Mouse (Mus musculus) heart, embryonic 11.5 days (tissue): ENCODE measurements around the gene Lrrfip2. TPM values are rescaled to one million over a fixed set of nuclear protein-coding genes. Genes with fewer than 3 reads are reported as not detected.

Experiments used
- ATAC-seq: fragments of 200-750 bp; cut with Nextera tagmentation; replicated peaks from 2 replicates; pipeline ENCODE4 v1.8.0; 2017; ENCODE audit warnings: moderate library complexity; ENCODE audit not compliant: insufficient number of reproducible peaks, low FRiP score, low TSS enrichment
- H3K27ac ChIP-seq: fragments of 300-500 bp; sonication (generic); 2 replicates; pipeline ENCODE4 v1.5.1; 2014; ENCODE audit warnings: mild to moderate bottlenecking, low read depth, low read length
- H3K27me3 ChIP-seq: fragments of 300-500 bp; sonication (generic); 2 replicates; pipeline ENCODE4 v1.6.1; 2014; ENCODE audit warnings: mild to moderate bottlenecking, low read length, mixed read lengths; ENCODE audit not compliant: control insufficient read depth, insufficient read depth
- H3K36me3 ChIP-seq: fragments of 300-500 bp; sonication (generic); 2 replicates; pipeline ENCODE4 v1.6.1; 2014; ENCODE audit warnings: mild to moderate bottlenecking, low read length, moderate library complexity, mixed read lengths; ENCODE audit not compliant: control insufficient read depth, insufficient read depth
- H3K4me1 ChIP-seq: fragments of 300-500 bp; sonication (generic); 2 replicates; pipeline ENCODE4 v1.6.1; 2014; ENCODE audit warnings: low read length; ENCODE audit not compliant: control insufficient read depth, insufficient read depth
- H3K4me2 ChIP-seq: fragments of 300-500 bp; sonication (generic); 2 replicates; pipeline ENCODE4 v1.6.1; 2014; ENCODE audit warnings: mild to moderate bottlenecking, moderate library complexity
- H3K4me3 ChIP-seq: fragments of 300-500 bp; sonication (generic); 2 replicates; pipeline ENCODE4 v1.5.1; 2014; ENCODE audit warnings: low read depth, low read length
- H3K9ac ChIP-seq: fragments of 300-500 bp; sonication (generic); 2 replicates; pipeline ENCODE4 v1.6.1; 2014; ENCODE audit warnings: mild to moderate bottlenecking, low read depth, low read length, moderate library complexity
- H3K9me3 ChIP-seq: fragments of 300-500 bp; sonication (generic); replicated peaks from 2 replicates; pipeline ENCODE4 v1.6.1; 2016; ENCODE audit warnings: low read length; ENCODE audit not compliant: control insufficient read depth
- WGBS: fragments of 180-500 bp; shearing (Covaris S2); extraction: QIAGEN DNeasy Blood & Tissue Kit; methylation state at CpG from one replicate; pipeline ENCODE4 v1.1.7; 2014; ENCODE audit not compliant: insufficient replicate concordance; 5-methylcytosine and 5-hydroxymethylcytosine counted together
- polyA plus RNA-seq: library from polyadenylated mRNA; unstranded; fragments of >200 nt; fragmentation: Nextera tagmentation; extraction: Ambion mirVana; gene quantifications from 2 replicates; pipeline ENCODE4 v1.2.1, GENCODE M21; 2014

Gene Lrrfip2
- polyA plus RNA-seq, 1 experiment from 2014 or later, result 51.9 TPM

DNA sequence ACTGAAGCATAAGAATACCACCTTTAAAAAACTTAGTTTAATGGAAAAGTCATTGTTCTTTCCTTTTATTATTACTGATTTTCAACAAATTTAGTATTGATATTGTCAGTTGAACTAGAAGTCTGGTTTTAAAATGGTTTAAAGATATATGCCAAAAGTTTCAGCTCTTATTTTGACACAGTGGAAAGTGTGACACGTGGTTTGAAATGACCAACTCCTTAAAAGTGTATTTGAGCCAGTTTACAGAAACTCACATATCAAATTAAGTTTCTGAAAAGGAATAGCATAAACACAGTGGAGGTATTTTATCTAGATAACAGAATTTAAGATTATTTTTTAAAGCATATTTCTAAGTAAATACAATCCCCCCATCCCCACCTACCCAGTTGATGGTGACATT, 156.6 kb downstream of the Lrrfip2 start:
- 79% methylated on average over 1 of the region's 1 CpGs for WGBS
- H3K9ac ChIP-seq, result no peak overlapping the region
- H3K36me3 ChIP-seq, result 0 out of 2 replicates have a peak, but pooled peaks cover 3% of the 10 kb centered on the region
- H3K4me1 ChIP-seq, result peaks cover 30% of the 10 kb centered on the region
- ATAC-seq, result no peak
- H3K9me3 ChIP-seq, result no peaks in the 10 kb centered on the region
- peak overlapping the region; percentile 83 for H3K4me2 ChIP-seq
- H3K27ac ChIP-seq, result no peak overlapping the region
- no peaks in the 10 kb centered on the region for H3K27me3 ChIP-seq
- H3K4me3 ChIP-seq, result peak overlapping the region; percentile 75

DNA sequence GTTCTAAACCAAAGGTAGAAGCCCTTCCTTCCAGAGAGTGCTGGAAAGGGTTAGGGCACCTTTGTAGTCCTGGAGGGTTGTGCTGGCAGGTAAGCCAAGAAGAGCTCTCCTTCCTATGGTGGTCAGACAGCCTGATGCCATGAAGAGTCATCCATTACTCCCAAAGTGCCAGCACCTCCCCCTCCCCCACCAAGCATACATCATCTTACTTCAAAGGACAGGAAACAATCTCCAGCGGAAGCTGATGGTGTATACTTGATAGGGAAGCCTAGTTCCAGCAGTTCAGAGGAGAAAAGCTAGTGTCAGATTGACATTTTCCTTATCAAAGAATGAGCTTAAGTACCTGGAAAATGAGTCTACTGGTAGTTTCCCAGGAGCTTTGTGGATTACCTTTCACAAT, 157.8 kb downstream of the Lrrfip2 start:
- 20% methylated on average over 1 of the region's 1 CpGs for WGBS
- Histone ChIP-seq H3K27me3 (no peaks in the 10 kb centered on the region), H3K4me3 (0 out of 2 replicates have a peak overlapping the region, but pooled peaks have one; percentile 11), H3K4me2 (peak overlapping the region; percentile 83), H3K9me3 (no peaks in the 10 kb centered on the region), H3K4me1 (peaks cover 28% of the 10 kb centered on the region), H3K36me3 (0 out of 2 replicates have a peak, but pooled peaks cover 4% of the 10 kb centered on the region), H3K9ac (no peak overlapping the region), H3K27ac (no peak overlapping the region)
- ATAC-seq, result no peak

Other genes with a start within 250 kb of the Lrrfip2 start
- gene Als2cl, start 237.7 kb upstream of the Lrrfip2 start, polyA plus RNA-seq, result 0.64 and 1.7 TPM in 2 replicates
- gene Tmie, start 237.5 kb upstream of the Lrrfip2 start, polyA plus RNA-seq, result 0.07 TPM in 1 of 2 replicates, not detected in the other
- gene Fam240a, start 200.7 kb upstream of the Lrrfip2 start, polyA plus RNA-seq, result not detected in 2 replicates
- gene Tdgf1, start 171.4 kb upstream of the Lrrfip2 start, polyA plus RNA-seq, result not detected in 2 replicates
- gene Lrrc2, start 166.0 kb upstream of the Lrrfip2 start, polyA plus RNA-seq, result 2.0 and 2.1 TPM in 2 replicates
- gene Rtp3, start 127.0 kb upstream of the Lrrfip2 start, polyA plus RNA-seq, result 0.14 and 0.29 TPM in 2 replicates
- gene Ltf, start 98.3 kb upstream of the Lrrfip2 start, polyA plus RNA-seq, result 0.68 and 0.72 TPM in 2 replicates
- gene Ccrl2, start 60.1 kb upstream of the Lrrfip2 start, polyA plus RNA-seq, result 5.6 and 5.7 TPM in 2 replicates
- 33.9 and 43.0 TPM in 2 replicates for gene Mlh1, start 154.2 kb downstream of the Lrrfip2 start, polyA plus RNA-seq
- 25.6 and 35.3 TPM in 2 replicates for gene Epm2aip1, start 154.3 kb downstream of the Lrrfip2 start, polyA plus RNA-seq
- 0.11 and 0.13 TPM in 2 replicates for gene Trank1, start 194.1 kb downstream of the Lrrfip2 start, polyA plus RNA-seq